ENCODE assay signal across 35 mouse cellular contexts in genomic region chr5:123011705-123012104, GRCm38 (mm10). TPM values are rescaled to one million over a fixed set of nuclear protein-coding genes. Genes with fewer than 3 reads are reported as not detected.
"Had no signal": no experiment of that assay in that cellular context is flagged by ENCODE, and none has a peak within 500 bp of the region (broad histone marks: within the 10 kb centered on the region; RNA-seq: fewer than 3 reads in every experiment).

No protein-coding gene starts in this region.

- ATAC-seq: hindbrain, embryonic 16.5 days; intestine, embryonic 16.5 days; liver, embryonic 12.5 days had no signal

- H3K9me3 ChIP-seq: heart, embryonic 13.5 days; heart, embryonic 15.5 days; hindbrain, embryonic 10.5 days; hindbrain, embryonic 12.5 days; kidney, embryonic 15.5 days; limb, embryonic 13.5 days; limb, embryonic 15.5 days; liver, embryonic 12.5 days had no signal

- H3K27me3 ChIP-seq: heart, embryonic 13.5 days; heart, embryonic 15.5 days; hindbrain, embryonic 12.5 days; kidney, embryonic 15.5 days; limb, embryonic 13.5 days; limb, embryonic 15.5 days had no signal

- H3K4me3 ChIP-seq: gastrocnemius, adult 2 months; heart, adult 2 months; heart, embryonic 13.5 days; heart, embryonic 15.5 days; hindbrain, embryonic 10.5 days; hindbrain, embryonic 12.5 days; kidney, embryonic 15.5 days; layer of hippocampus, adult 2 months; limb, embryonic 13.5 days; limb, embryonic 15.5 days; liver, embryonic 12.5 days had no signal

- DNase-seq: gastrocnemius, adult 2 months; gastrocnemius, postnatal 10 days; gastrocnemius, postnatal 25 days; heart, adult 2 months; heart, postnatal 4 days; kidney, adult 11 months; kidney, adult 2 months; kidney, adult 9 months; kidney, postnatal 14 days; kidney, postnatal 36 days; layer of hippocampus, postnatal 36 days; left cerebral cortex, postnatal 4 days had no signal

- H3K4me2 ChIP-seq: heart, embryonic 11.5 days; heart, embryonic 13.5 days; heart, embryonic 15.5 days; hindbrain, embryonic 12.5 days; hindbrain, embryonic 14.5 days; kidney, embryonic 15.5 days; limb, embryonic 13.5 days; limb, embryonic 15.5 days; liver, embryonic 12.5 days had no signal

- H3K36me3 ChIP-seq: heart, embryonic 13.5 days; heart, embryonic 15.5 days; hindbrain, embryonic 10.5 days; hindbrain, embryonic 12.5 days; kidney, embryonic 15.5 days; limb, embryonic 13.5 days; limb, embryonic 15.5 days; liver, embryonic 12.5 days had no signal

- H3K27ac ChIP-seq: heart, adult 2 months; heart, embryonic 13.5 days; heart, embryonic 15.5 days; hindbrain, embryonic 10.5 days; hindbrain, embryonic 12.5 days; hindbrain, embryonic 14.5 days; kidney, embryonic 15.5 days; kidney, postnatal 0 days; layer of hippocampus, adult 2 months; limb, embryonic 13.5 days; limb, embryonic 15.5 days; liver, embryonic 12.5 days; liver, embryonic 14.5 days had no signal

- H3K9ac ChIP-seq: heart, embryonic 13.5 days; heart, embryonic 15.5 days; hindbrain, embryonic 12.5 days; hindbrain, embryonic 14.5 days; kidney, embryonic 15.5 days; limb, embryonic 13.5 days; limb, embryonic 15.5 days; liver, embryonic 12.5 days; liver, embryonic 14.5 days had no signal

RNA-seq across cellular contexts. Expression of gene Morn3, which starts 35.1 kb away (rescaled TPM):
- total RNA-seq: gastrocnemius, adult 2 months; gastrocnemius, postnatal 10 days; gastrocnemius, postnatal 25 days; gastrocnemius, postnatal 4 days; granulocyte monocyte progenitor cell, adult 5-6 weeks; heart, adult 2 months; heart, postnatal 25 days; heart, postnatal 4 days; layer of hippocampus, adult 2 months; layer of hippocampus, postnatal 36 days; left cerebral cortex, adult 8-10 months; left cerebral cortex, postnatal 10 days; left cerebral cortex, postnatal 4 days; liver, adult 2 months had no signal
- polyA plus RNA-seq: heart, adult 2 months; heart, embryonic 13.5 days; heart, embryonic 15.5 days; heart, postnatal 0 days; kidney, postnatal 0 days; large intestine, adult 2 months; limb, embryonic 13.5 days; liver, adult 2 months; liver, embryonic 12.5 days; liver, embryonic 14.5 days had no signal
